Mouse (Mus musculus): ENCODE results near the gene Slc4a4. TPM values are rescaled to one million over a fixed set of nuclear protein-coding genes. Genes with fewer than 3 reads are reported as not detected.
"Not testable (repeated sequence)": the region's sequence is repeated elsewhere in the genome, so short reads cannot be mapped to it uniquely, and the experiment has no call there.

The Slc4a4 gene
- polyA plus RNA-seq, 1 experiment from 2014 or later: 2.4 TPM

DNA sequence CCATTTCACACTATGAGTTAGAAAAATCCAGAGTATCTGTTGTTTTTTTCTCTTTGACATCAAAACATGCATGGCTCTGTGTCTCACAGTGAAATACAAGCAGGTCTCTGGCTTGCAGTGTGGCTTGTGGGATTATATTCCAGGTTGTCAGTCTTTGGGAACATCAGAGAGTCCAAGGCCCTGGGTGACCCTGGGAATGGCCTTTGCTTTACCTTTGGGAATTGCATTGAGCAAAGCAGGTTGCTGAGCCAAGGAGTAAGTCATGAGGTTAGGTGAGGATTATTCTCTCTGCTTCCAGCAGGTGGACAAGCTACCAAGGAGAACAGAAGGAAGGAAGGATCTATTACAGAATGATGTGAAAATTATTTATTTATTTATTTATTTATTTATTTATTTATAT lies 102.4 kb downstream of the Slc4a4 start:
- ATAC-seq (ENCODE audit: low FRiP score, low read depth): no peak
- Histone ChIP-seq H3K9ac (no peak overlapping the region), H3K27me3 (no peaks in the 10 kb centered on the region)

DNA sequence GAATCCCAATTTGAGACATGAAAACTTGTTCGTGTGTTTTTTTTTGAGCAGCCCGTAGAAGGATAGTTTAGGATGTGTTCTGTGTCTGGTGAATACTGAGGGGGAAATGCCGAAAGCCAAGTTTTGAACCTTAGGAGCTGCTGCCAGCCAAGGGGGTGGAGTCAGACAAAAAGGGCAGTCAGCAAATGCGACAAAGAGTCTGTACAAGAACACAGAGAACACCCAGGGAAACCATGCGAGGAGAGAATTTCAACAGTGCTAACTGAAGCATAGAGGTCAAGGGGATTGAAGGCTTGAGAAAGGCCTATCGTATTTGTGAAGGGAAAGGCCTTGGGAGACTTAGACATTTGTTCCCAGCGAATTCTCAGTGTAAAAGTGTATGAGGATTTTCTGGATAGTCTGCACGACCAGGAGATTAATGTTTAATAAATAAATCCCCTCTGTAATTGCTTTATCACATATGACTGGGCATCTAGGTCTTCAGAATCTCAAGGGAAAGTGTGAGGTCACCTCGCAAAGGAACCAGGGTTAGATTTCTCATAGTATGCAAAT lies 103.7 kb downstream of the Slc4a4 start:
- Histone ChIP-seq H3K36me3 (no peaks in the 10 kb centered on the region), H3K4me3 (no peak overlapping the region), H3K4me1 (no peaks in the 10 kb centered on the region), H3K4me2 (replicated peaks) (no peak overlapping the region), H3K27ac (no peak overlapping the region), H3K9ac (no peak overlapping the region), H3K27me3 (no peaks in the 10 kb centered on the region), H3K9me3 (no peaks in the 10 kb centered on the region)
- 83% methylated on average over 9 of the region's 9 CpGs for WGBS
- ATAC-seq (ENCODE audit: low FRiP score, low read depth): no peak

More for the DNA sequence above, 102.4 kb downstream of the Slc4a4 start:
- Histone ChIP-seq H3K27ac (no peak overlapping the region), H3K4me2 (replicated peaks) (no peak overlapping the region), H3K4me3 (no peak overlapping the region), H3K9me3 (no peaks in the 10 kb centered on the region), H3K36me3 (no peaks in the 10 kb centered on the region), H3K4me1 (no peaks in the 10 kb centered on the region)

DNA sequence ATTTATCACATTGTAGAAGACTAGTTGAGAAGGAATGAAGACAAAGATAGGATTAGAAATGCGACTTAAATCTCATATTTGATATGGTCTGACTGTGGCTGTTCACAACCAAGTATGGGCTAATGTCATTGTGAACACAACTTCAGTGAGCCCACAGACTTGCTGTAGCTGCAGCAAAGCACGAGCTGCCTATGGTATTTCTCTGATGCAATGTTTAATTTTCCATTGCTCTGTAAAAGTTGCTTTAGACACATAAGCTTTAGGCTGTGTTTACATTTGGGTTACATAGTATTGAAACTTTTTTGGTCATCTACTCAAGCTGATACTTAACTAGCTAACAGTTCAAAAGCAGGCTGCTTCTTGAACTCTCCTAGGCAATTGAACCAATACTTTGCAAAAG lies 104.7 kb downstream of the Slc4a4 start:
- H3K4me1 ChIP-seq; H3K9ac ChIP-seq; H3K4me3 ChIP-seq; H3K4me2 ChIP-seq (replicated peaks); H3K36me3 ChIP-seq; ATAC-seq (ENCODE audit: low FRiP score, low read depth); H3K9me3 ChIP-seq; H3K27ac ChIP-seq; H3K27me3 ChIP-seq: not testable (repeated sequence)
- WGBS: 81% methylated on average over 2 of the region's 2 CpGs

DNA sequence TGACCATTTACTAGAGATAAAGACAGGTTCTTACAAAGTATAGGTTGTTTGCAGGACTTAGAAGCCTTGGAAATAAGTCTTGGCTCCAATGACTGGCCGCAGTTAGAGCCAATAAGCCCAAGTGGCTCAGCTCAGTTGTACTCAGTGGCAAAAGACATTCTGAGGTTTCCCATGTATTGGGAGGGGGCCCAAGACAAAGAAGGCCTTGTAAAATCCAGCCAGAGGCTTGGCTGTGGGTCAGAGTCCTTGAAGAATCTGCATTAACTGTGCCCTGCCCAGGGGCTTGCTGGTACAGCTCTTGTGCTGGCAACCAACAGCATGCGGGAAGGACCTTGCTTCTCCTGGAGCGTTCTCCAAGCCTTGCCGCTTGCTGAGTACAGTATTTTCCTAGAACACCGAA lies 107.9 kb downstream of the Slc4a4 start:
- Histone ChIP-seq H3K9me3 (no peaks in the 10 kb centered on the region), H3K9ac (no peak overlapping the region), H3K4me1 (no peaks in the 10 kb centered on the region), H3K27ac (no peak overlapping the region), H3K4me3 (no peak overlapping the region), H3K36me3 (no peaks in the 10 kb centered on the region), H3K4me2 (replicated peaks) (no peak overlapping the region), H3K27me3 (no peaks in the 10 kb centered on the region)
- 89% methylated on average over 5 of the region's 5 CpGs for WGBS
- ATAC-seq (ENCODE audit: low FRiP score, low read depth): no peak

- Histone ChIP-seq H3K4me1 (no peaks in the 10 kb centered on the region), H3K27me3 (no peaks in the 10 kb centered on the region), H3K4me3 (no peak overlapping the region), H3K9ac (no peak overlapping the region), H3K4me2 (replicated peaks) (no peak overlapping the region), H3K27ac (no peak overlapping the region), H3K36me3 (no peaks in the 10 kb centered on the region), H3K9me3 (peaks cover 5% of the 10 kb centered on the region; the same call in 1 of the 2 replicates)
- ATAC-seq (ENCODE audit: low FRiP score, low read depth): no peak
- 94% methylated on average over 8 of the region's 8 CpGs for WGBS
These were observed 109.6 kb downstream of the Slc4a4 start for GRCm38 (mm10) chr5:88996246-88996645.

- H3K27me3 ChIP-seq: no peaks in the 10 kb centered on the region
- H3K4me3 ChIP-seq: no peak overlapping the region
- WGBS: 88% methylated on average over 6 of the region's 6 CpGs
- H3K36me3 ChIP-seq: no peaks in the 10 kb centered on the region
- no peak overlapping the region for H3K4me2 ChIP-seq (replicated peaks)
- H3K9ac ChIP-seq: no peak overlapping the region
- H3K27ac ChIP-seq: no peak overlapping the region
- no peak for ATAC-seq (ENCODE audit: low FRiP score, low read depth)
- H3K4me1 ChIP-seq: no peaks in the 10 kb centered on the region
- peaks cover 5% of the 10 kb centered on the region; the same call in 1 of the 2 replicates for H3K9me3 ChIP-seq
These were observed 110.7 kb downstream of the Slc4a4 start for GRCm38 (mm10) chr5:88997277-88997676.

DNA sequence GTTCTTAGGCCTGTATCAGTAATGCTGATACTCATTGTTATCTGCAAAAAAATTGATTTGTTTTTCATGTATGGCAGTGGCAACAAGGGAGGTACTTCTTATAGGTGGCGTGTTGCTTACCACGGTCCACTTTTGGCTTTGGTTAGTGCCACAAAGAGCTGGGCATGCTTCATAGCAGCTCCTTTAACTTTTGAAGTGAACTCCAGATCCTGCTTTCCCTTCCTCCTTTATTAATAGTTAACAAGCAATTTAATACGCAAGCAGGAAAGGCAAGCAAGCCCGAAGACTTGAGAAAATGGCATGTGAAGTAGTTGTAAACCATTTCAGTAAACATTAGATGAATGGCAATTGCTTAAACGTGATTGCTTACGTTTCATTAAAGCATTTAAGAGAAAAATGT lies 113.2 kb downstream of the Slc4a4 start:
- Histone ChIP-seq H3K4me3 (no peak overlapping the region), H3K36me3 (no peaks in the 10 kb centered on the region), H3K27me3 (no peaks in the 10 kb centered on the region), H3K4me2 (replicated peaks) (no peak overlapping the region), H3K9ac (no peak overlapping the region), H3K27ac (no peak overlapping the region), H3K4me1 (no peaks in the 10 kb centered on the region), H3K9me3 (peaks cover 5% of the 10 kb centered on the region; the same call in 1 of the 2 replicates)
- 79% methylated on average over 6 of the region's 6 CpGs for WGBS
- no peak for ATAC-seq (ENCODE audit: low FRiP score, low read depth)

DNA sequence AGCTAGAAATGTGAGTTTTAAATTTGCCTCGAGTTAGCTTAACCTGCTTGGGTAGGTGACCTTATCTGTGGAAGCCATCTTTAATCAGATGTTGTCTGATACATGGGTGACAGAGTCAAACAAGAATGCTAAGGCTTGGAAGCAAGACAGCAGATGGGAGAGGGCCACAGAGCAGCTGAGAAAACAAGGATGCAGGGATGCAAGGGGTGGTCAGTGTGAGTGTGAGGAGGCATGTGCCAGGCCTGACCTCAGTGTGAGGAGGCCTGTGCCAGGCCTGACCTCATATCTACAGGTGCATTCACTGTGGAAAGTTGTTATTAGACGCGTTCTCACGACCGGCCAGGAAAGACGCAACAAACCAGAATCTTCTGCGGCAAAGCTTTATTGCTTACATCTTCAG lies 114.0 kb downstream of the Slc4a4 start:
- no peaks in the 10 kb centered on the region for H3K36me3 ChIP-seq
- H3K9ac ChIP-seq: no peak overlapping the region
- no peak for ATAC-seq (ENCODE audit: low FRiP score, low read depth)
- WGBS: 96% methylated on average over 7 of the region's 7 CpGs
- H3K4me1 ChIP-seq: no peaks in the 10 kb centered on the region
- no peak overlapping the region for H3K27ac ChIP-seq
- no peaks in the 10 kb centered on the region for H3K27me3 ChIP-seq
- H3K4me2 ChIP-seq (replicated peaks): no peak overlapping the region
- H3K9me3 ChIP-seq: peaks cover 5% of the 10 kb centered on the region; the same call in 1 of the 2 replicates
- H3K4me3 ChIP-seq: no peak overlapping the region

GRCm38 (mm10) chr5:89010116-89010515 lies 123.5 kb downstream of the Slc4a4 start:
- Histone ChIP-seq H3K27me3 (no peaks in the 10 kb centered on the region), H3K36me3 (no peaks in the 10 kb centered on the region), H3K4me2 (replicated peaks) (no peak overlapping the region), H3K9me3 (no peaks in the 10 kb centered on the region), H3K27ac (no peak overlapping the region), H3K4me3 (no peak overlapping the region), H3K9ac (no peak overlapping the region), H3K4me1 (peaks cover 8% of the 10 kb centered on the region)
- ATAC-seq (ENCODE audit: low FRiP score, low read depth): 0 out of 2 replicates have a peak, but pooled peaks have one; percentile 28
- WGBS: 15% methylated on average over 5 of the region's 5 CpGs

DNA sequence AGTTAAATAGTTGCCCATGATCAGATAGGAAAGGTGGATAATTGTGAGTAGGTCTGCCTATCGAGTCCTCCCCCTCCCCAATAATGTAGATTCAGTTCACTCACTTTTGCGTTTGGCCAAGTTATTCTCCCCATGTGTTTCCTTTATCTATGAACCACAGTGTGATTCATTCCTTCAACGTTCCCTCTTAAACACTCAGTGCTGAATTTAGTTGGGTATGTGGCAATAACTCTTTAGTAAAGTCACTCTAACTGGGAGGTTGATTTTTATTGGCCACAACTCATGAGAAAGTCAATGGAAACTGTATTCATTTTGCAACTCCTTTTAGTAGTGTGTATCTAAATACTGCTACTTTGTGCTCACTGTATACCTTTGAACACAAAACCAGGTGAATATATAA lies 125.8 kb downstream of the Slc4a4 start:
- WGBS: 79% methylated on average over 3 of the region's 3 CpGs

DNA sequence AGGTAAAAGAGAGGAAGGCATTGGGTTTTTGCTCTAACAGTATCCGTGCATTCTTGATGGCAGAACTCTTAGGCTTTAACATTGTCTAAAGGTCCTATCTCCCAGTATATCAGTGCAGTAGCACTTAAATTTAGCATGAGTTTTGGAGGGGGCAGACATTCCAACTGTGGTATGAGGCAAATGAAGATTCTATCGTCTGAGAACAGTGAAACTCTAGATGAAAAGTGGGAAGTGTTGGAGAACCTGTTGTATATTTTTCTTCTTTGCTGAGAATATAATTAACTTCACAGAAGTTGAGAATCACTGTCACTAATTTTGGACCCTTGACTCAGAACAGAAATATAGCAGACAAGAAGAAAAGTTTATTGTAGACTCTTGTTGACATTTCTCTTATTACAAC lies 128.2 kb downstream of the Slc4a4 start:
- no peaks in the 10 kb centered on the region for H3K27me3 ChIP-seq
- H3K4me3 ChIP-seq: no peak overlapping the region
- H3K4me1 ChIP-seq: peaks cover 8% of the 10 kb centered on the region
- no peak overlapping the region for H3K4me2 ChIP-seq (replicated peaks)
- no peak overlapping the region for H3K27ac ChIP-seq
- H3K9ac ChIP-seq: no peak overlapping the region
- 83% methylated on average over 2 of the region's 2 CpGs for WGBS
- H3K9me3 ChIP-seq: no peaks in the 10 kb centered on the region
- ATAC-seq (ENCODE audit: low FRiP score, low read depth): no peak
- no peaks in the 10 kb centered on the region for H3K36me3 ChIP-seq

More for the DNA sequence above, 125.8 kb downstream of the Slc4a4 start:
- Histone ChIP-seq H3K27me3 (no peaks in the 10 kb centered on the region), H3K4me2 (replicated peaks) (no peak overlapping the region), H3K9ac (no peak overlapping the region), H3K4me3 (no peak overlapping the region), H3K36me3 (no peaks in the 10 kb centered on the region), H3K9me3 (no peaks in the 10 kb centered on the region), H3K27ac (no peak overlapping the region), H3K4me1 (peaks cover 8% of the 10 kb centered on the region)
- ATAC-seq (ENCODE audit: low FRiP score, low read depth): no peak

GRCm38 (mm10) chr5:89015878-89016277 lies 129.3 kb downstream of the Slc4a4 start:
- no peaks in the 10 kb centered on the region for H3K4me1 ChIP-seq
- H3K9me3 ChIP-seq: no peaks in the 10 kb centered on the region
- no peak overlapping the region for H3K4me2 ChIP-seq (replicated peaks)
- no peaks in the 10 kb centered on the region for H3K27me3 ChIP-seq
- ATAC-seq (ENCODE audit: low FRiP score, low read depth): no peak
- H3K9ac ChIP-seq: no peak overlapping the region
- 81% methylated on average over 5 of the region's 5 CpGs for WGBS
- H3K36me3 ChIP-seq: no peaks in the 10 kb centered on the region
- H3K4me3 ChIP-seq: no peak overlapping the region
- H3K27ac ChIP-seq: no peak overlapping the region

- Histone ChIP-seq H3K27ac (no peak overlapping the region), H3K27me3 (no peaks in the 10 kb centered on the region)
- 53% methylated on average over 6 of the region's 6 CpGs for WGBS
These were observed 131.9 kb downstream of the Slc4a4 start for GRCm38 (mm10) chr5:89018537-89018936.

More at GRCm38 (mm10) chr5:89018537-89018936, 131.9 kb downstream of the Slc4a4 start:
- H3K9ac ChIP-seq: no peak overlapping the region
- no peak overlapping the region for H3K4me2 ChIP-seq (replicated peaks)
- H3K4me1 ChIP-seq: no peaks in the 10 kb centered on the region
- H3K9me3 ChIP-seq: no peaks in the 10 kb centered on the region
- ATAC-seq (ENCODE audit: low FRiP score, low read depth): no peak
- H3K4me3 ChIP-seq: no peak overlapping the region
- no peaks in the 10 kb centered on the region for H3K36me3 ChIP-seq

Measured in limb, embryonic 13.5 days (tissue).